Mouse (Mus musculus) forebrain, embryonic 13.5 days (tissue): ENCODE results near the gene Dcaf11. TPM values are rescaled to one million over a fixed set of nuclear protein-coding genes. Genes with fewer than 3 reads are reported as not detected.

Experiments
- ATAC-seq: fragments of 200-750 bp; cut with Nextera tagmentation; 2 replicates; pipeline ENCODE4 v1.8.0; 2017
- H3K27ac ChIP-seq: fragments of 300-500 bp; sonication (generic); 2 replicates; pipeline ENCODE4 v1.5.1; 2015; ENCODE audit warnings: inconsistent platforms, mild to moderate bottlenecking, moderate library complexity
- H3K27me3 ChIP-seq: fragments of 300-500 bp; sonication (generic); 2 replicates; pipeline ENCODE4 v1.6.1; 2015; ENCODE audit warnings: mild to moderate bottlenecking, inconsistent platforms
- H3K36me3 ChIP-seq: fragments of 300-500 bp; sonication (generic); 2 replicates; pipeline ENCODE4 v1.6.1; 2015; ENCODE audit warnings: mild to moderate bottlenecking, inconsistent platforms; ENCODE audit not compliant: poor library complexity, severe bottlenecking
- H3K4me1 ChIP-seq: fragments of 300-500 bp; sonication (generic); 2 replicates; pipeline ENCODE4 v1.6.1; 2015; ENCODE audit warnings: inconsistent platforms
- H3K4me2 ChIP-seq: fragments of 300-500 bp; sonication (generic); 2 replicates; pipeline ENCODE4 v1.6.1; 2015; ENCODE audit warnings: inconsistent platforms, mild to moderate bottlenecking, moderate library complexity
- H3K4me3 ChIP-seq: fragments of 300-500 bp; sonication (generic); 2 replicates; pipeline ENCODE4 v1.5.1; 2015; ENCODE audit warnings: mild to moderate bottlenecking, inconsistent platforms
- H3K9ac ChIP-seq: fragments of 300-500 bp; sonication (generic); 2 replicates; pipeline ENCODE4 v1.6.1; 2015; ENCODE audit warnings: mild to moderate bottlenecking, inconsistent platforms
- H3K9me3 ChIP-seq: fragments of 300-500 bp; sonication (generic); replicated peaks from 2 replicates; pipeline ENCODE4 v1.6.1; 2016; ENCODE audit warnings: inconsistent platforms
- WGBS: fragments of 180-500 bp; shearing (Covaris S2); methylation state at CpG from one replicate; pipeline ENCODE4 v1.1.7; 2015; 5-methylcytosine and 5-hydroxymethylcytosine counted together
- polyA plus RNA-seq: library from polyadenylated mRNA; unstranded; fragments of >200 nt; fragmentation: Nextera tagmentation; extraction: Ambion mirVana; gene quantifications from 2 replicates; pipeline ENCODE4 v1.2.1, GENCODE M21; 2015

Dcaf11 gene
- polyA plus RNA-seq, 1 experiment from 2014 or later: 108 TPM

- 89% methylated on average over 11 of the region's 11 CpGs for WGBS
- Histone ChIP-seq H3K27me3 (no peaks in the 10 kb centered on the region), H3K4me3 (peak overlapping the region; percentile 92), H3K4me1 (peaks cover 36% of the 10 kb centered on the region), H3K9me3 (no peaks in the 10 kb centered on the region), H3K4me2 (peak overlapping the region; percentile 92), H3K9ac (peak overlapping the region; percentile 89), H3K36me3 (peaks cover 23% of the 10 kb centered on the region), H3K27ac (peak overlapping the region; percentile 94; the same call in 1 of the 2 replicates)
- no peak for ATAC-seq
These were observed 30.1 kb downstream of the Dcaf11 start for GRCm38 (mm10) chr14:55589771-55590448.

GRCm38 (mm10) chr14:55590748-55591330, 31.0 kb downstream of the Dcaf11 start, which contains the start of gene Psme2:
Gene Psme2, minus strand, starts transcription at chr14:55591113.
- Histone ChIP-seq H3K4me1 (peaks cover 32% of the 10 kb centered on the region), H3K4me3 (peak within 1 kb of the TSS; percentile 92), H3K4me2 (peak within 1 kb of the TSS; percentile 92), H3K9ac (peak within 1 kb of the TSS; percentile 89), H3K27ac (peak within 1 kb of the TSS; percentile 94), H3K9me3 (no peaks in the 10 kb centered on the region), H3K27me3 (no peaks in the 10 kb centered on the region), H3K36me3 (peaks cover 32% of the 10 kb centered on the region)
- under 1% methylated on average over 22 of the region's 22 CpGs for WGBS
- peak; percentile 96 for ATAC-seq

DNA sequence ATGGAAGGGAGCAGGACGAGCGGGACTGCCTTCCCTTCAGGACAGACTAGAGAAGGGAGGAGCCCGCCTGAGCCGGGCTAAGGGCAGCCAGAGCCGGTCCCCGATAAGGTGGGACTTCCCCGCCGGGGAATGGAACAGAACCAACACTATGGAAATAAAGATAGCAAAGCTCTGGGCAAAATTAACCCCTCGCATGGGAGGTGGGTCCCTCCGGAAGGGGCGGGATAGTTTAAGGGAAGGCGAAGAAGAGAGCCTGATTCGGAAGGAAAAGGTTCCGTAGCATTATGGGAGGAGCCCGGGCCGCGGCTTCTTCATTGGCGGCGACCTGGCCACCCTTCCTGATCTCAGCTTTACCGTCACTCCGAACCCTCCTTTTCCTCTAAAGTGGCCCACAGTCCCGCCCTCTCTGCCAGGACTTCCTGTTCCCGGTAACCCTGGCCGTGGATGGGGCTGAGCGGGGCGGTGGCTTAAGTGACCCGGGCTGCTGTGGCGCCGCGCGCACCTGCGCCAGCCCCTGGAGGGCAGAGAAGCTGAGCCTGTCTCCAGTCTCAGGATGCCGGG, 31.6 kb downstream of the Dcaf11 start, which contains the start of gene Rnf31:
Rnf31 (plus strand) TSS at position 378 of the 561 bp plus-strand sequence.
- ATAC-seq: peak; percentile 90
- Histone ChIP-seq H3K27ac (peak within 1 kb of the TSS; percentile 94), H3K9me3 (no peaks in the 10 kb centered on the region), H3K9ac (peak within 1 kb of the TSS; percentile 89), H3K4me3 (peak within 1 kb of the TSS; percentile 92), H3K27me3 (no peaks in the 10 kb centered on the region), H3K4me2 (peak within 1 kb of the TSS; percentile 92), H3K4me1 (peaks cover 32% of the 10 kb centered on the region), H3K36me3 (peaks cover 38% of the 10 kb centered on the region)
- WGBS: under 1% methylated on average over 33 of the region's 33 CpGs

DNA sequence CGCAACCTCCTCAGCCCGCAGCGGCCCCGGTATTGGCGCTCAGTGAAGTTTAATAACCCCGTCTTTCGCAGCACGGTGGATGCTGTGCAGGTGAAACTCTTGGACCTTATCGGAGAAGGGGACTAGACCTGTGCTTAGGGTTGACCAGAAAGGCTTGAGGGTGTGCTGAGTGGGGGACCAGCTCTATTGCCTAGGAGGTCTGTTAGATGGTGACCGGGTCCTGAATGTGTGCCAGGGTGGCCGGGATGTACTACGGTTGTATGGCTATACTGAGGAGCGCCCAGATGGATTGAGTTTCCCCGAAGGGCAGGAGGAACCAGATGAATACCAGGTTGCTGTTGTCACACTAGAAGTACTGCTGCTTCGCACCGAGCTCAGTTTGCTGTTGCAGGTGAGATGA, 32.4 kb downstream of the Dcaf11 start:
- Histone ChIP-seq H3K27me3 (no peaks in the 10 kb centered on the region), H3K4me1 (peaks cover 32% of the 10 kb centered on the region), H3K9ac (peak overlapping the region; percentile 89), H3K4me3 (peak overlapping the region; percentile 92), H3K4me2 (peak overlapping the region; percentile 92), H3K9me3 (no peaks in the 10 kb centered on the region), H3K36me3 (peaks cover 40% of the 10 kb centered on the region), H3K27ac (no peak overlapping the region)
- 8% methylated on average over 16 of the region's 16 CpGs for WGBS
- ATAC-seq: no peak

DNA sequence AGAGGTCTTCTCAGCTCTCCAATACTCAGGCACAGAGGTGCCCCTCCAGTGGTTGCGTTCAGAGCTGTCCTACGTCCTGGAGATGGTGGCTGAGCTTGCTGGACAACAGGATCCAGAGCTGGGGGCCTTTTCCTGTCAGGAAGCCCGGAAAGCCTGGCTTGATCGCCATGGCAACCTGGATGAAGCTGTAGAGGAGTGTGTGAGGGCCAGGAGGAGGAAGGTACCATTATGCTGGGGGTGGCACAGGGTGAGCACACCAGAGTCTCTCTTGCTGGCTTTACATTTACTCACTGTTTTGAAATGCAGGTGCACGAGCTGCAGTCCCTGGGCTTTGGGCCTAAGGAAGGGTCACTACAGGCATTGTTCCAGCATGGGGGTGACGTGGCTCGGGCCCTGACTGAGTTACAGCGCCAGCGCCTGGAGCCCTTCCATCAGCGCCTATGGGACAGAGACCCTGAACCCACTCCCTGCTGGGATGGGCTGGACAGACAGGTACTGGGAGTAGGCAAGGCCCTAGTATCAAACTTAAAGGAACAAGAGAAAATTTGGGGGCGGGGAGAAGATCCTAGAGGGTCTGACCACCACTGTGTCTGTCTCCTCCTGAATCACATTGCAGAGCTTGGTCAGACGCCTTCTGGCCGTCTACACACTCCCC, 36.4 kb downstream of the Dcaf11 start:
- no peaks in the 10 kb centered on the region for H3K27me3 ChIP-seq
- H3K9ac ChIP-seq: no peak overlapping the region; the same call in 1 of the 2 replicates
- H3K27ac ChIP-seq: no peak overlapping the region
- WGBS: 75% methylated on average over 13 of the region's 13 CpGs
- H3K4me3 ChIP-seq: no peak overlapping the region
- H3K4me2 ChIP-seq: no peak overlapping the region
- ATAC-seq: no peak
- H3K36me3 ChIP-seq: peaks cover 67% of the 10 kb centered on the region
- H3K9me3 ChIP-seq: no peaks in the 10 kb centered on the region
- peaks cover 18% of the 10 kb centered on the region for H3K4me1 ChIP-seq

GRCm38 (mm10) chr14:55598521-55599390, 39.0 kb downstream of the Dcaf11 start:
- Histone ChIP-seq H3K4me3 (no peak overlapping the region), H3K36me3 (peaks cover 93% of the 10 kb centered on the region), H3K27me3 (no peaks in the 10 kb centered on the region), H3K27ac (no peak overlapping the region), H3K9me3 (no peaks in the 10 kb centered on the region), H3K9ac (no peak overlapping the region), H3K4me1 (peaks cover under 1% of the 10 kb centered on the region; the same call in 1 of the 2 replicates), H3K4me2 (no peak overlapping the region)
- no peak for ATAC-seq
- WGBS: 96% methylated on average over 21 of the region's 21 CpGs

DNA sequence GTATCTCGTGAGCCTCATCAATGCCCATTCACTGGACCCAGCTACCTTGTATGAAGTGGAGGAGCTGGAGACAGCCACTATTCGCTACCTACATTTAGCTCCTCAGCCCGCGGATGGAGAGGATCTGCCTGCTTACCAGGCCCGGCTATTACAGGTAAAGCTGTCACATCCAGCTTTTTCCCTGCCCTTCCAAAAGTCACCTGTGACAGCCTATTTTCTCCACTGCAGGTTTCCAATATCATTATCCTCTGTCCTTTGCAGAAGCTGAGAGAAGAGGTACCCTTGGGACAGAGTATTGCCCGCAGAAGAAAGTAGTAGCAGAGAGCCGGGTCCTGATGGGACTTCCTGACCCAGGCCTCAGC, 43.4 kb downstream of the Dcaf11 start, which contains the start of gene Irf9:
Irf9 (plus strand) TSS at position 301 of the 362 bp plus-strand sequence.
- Histone ChIP-seq H3K36me3 (peaks cover 87% of the 10 kb centered on the region), H3K9ac (peak within 1 kb of the TSS; percentile 43; the same call in 1 of the 2 replicates), H3K27ac (0 out of 2 replicates have a peak within 1 kb of the TSS, but pooled peaks have one; percentile 14), H3K9me3 (no peaks in the 10 kb centered on the region), H3K4me2 (peak within 1 kb of the TSS; percentile 52), H3K27me3 (no peaks in the 10 kb centered on the region), H3K4me3 (peak within 1 kb of the TSS; percentile 27), H3K4me1 (no peaks in the 10 kb centered on the region; the same call in 1 of the 2 replicates)
- ATAC-seq: no peak
- WGBS: 89% methylated on average over 7 of the region's 7 CpGs

DNA sequence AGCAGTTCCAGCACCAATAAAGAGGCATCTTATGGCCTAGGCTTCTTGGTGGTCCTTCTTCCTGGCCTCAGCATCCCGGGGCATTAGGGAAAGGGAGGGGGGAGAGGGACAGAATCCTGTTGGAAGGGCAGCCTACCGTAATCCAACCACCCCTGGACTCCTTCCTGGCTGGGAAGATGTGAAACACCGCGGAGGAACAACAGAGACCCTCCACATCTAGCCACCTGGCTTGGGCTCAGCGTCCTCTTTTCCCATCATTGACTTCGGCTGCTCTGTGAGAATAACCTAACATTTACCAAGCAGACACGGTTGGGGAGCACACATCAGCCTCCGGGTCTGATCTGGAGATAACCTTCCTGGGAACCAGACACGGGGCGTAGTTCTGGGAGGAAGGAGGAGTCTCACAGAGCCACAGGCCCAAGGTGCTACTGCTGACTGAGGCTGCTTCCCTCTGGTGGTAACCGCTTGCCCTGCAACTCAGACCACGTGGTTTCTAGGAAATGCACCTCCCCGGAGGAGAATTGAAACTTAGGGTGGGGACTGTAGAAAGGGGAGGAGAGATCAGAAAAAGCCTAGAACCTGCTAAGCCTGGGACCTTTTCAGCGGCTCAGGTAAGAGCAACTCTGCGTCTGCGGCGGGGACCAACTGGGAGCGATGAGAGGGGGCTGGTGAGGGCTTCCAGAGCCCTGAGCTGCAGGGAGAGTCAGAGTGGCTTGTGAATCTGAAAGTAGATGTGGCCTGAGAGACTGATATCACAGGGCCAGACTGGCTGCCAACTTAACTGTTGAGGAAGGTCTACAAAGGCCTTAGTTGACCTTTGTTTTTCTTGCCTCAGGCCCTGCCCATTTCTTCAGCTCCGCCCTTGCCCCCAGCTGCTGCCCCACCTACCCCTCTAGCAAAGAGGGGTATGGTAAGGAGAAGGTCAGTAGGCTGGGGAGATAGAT, 44.1 kb downstream of the Dcaf11 start:
- no peaks in the 10 kb centered on the region for H3K27me3 ChIP-seq
- H3K4me2 ChIP-seq: peak overlapping the region; percentile 52
- ATAC-seq: peak; percentile 91
- WGBS: 19% methylated on average over 19 of the region's 19 CpGs
- H3K9ac ChIP-seq: peak overlapping the region; percentile 43; the same call in 1 of the 2 replicates
- H3K4me3 ChIP-seq: peak overlapping the region; percentile 27
- no peaks in the 10 kb centered on the region; the same call in 1 of the 2 replicates for H3K4me1 ChIP-seq
- H3K27ac ChIP-seq: 0 out of 2 replicates have a peak overlapping the region, but pooled peaks have one; percentile 14
- no peaks in the 10 kb centered on the region for H3K9me3 ChIP-seq
- H3K36me3 ChIP-seq: peaks cover 87% of the 10 kb centered on the region

- Histone ChIP-seq H3K9me3 (no peaks in the 10 kb centered on the region), H3K4me2 (no peak overlapping the region), H3K4me3 (no peak overlapping the region), H3K36me3 (peaks cover 87% of the 10 kb centered on the region), H3K27me3 (no peaks in the 10 kb centered on the region), H3K27ac (no peak overlapping the region), H3K9ac (no peak overlapping the region), H3K4me1 (no peaks in the 10 kb centered on the region; the same call in 1 of the 2 replicates)
- no peak for ATAC-seq
- 95% methylated on average over 11 of the region's 11 CpGs for WGBS
These were observed 45.0 kb downstream of the Dcaf11 start for GRCm38 (mm10) chr14:55604823-55605222.

GRCm38 (mm10) chr14:55605743-55606459, 46.1 kb downstream of the Dcaf11 start:
- H3K36me3 ChIP-seq: peaks cover 79% of the 10 kb centered on the region
- H3K4me1 ChIP-seq: no peaks in the 10 kb centered on the region; the same call in 1 of the 2 replicates
- H3K4me3 ChIP-seq: no peak overlapping the region
- H3K27me3 ChIP-seq: no peaks in the 10 kb centered on the region
- H3K4me2 ChIP-seq: no peak overlapping the region
- no peak overlapping the region for H3K9ac ChIP-seq
- no peak overlapping the region for H3K27ac ChIP-seq
- 94% methylated on average over 16 of the region's 16 CpGs for whole genome bisulfite sequencing
- ATAC-seq: no peak
- H3K9me3 ChIP-seq: no peaks in the 10 kb centered on the region
